Mouse (Mus musculus) cerebellum, adult 18-20 months (tissue): ENCODE data around the gene Hils1.
A peak's percentile ranks its signal among the peaks of the same experiment; 100 is the strongest.

Experiments
- DNase-seq, 2 experiments: peaks; one replicate each; pipeline ENCODE4 v3.0.0; 2021

Gene Hils1

DNA sequence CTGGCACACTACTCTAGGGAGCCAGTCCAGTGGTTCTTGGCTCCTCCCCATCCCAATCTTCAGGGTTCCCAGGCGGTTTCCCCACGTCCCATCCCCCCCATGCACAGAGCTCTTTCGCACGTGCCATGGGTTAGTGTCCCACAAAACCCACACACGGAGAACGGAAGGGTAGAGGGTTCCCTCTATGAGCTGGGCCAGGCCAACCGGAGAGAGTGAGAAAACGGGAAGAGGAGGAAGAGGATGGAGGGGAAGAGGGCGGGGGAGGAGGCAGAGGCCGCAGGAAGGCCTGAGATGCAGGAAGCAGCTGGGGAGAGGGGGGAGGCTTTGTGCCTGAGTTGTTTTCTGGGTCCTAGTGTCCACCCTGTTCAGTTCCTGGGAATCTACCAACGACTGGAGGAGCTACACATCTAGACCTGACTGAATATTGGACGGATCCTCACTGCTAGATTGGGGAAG lies 22.2 kb downstream of the Hils1 start:
- DNase-seq: peak; percentile 88 to 92

- DNase-seq: no peak
Measured at GRCm38 (mm10) chr11:94990102-94990748, 22.8 kb downstream of the Hils1 start.

DNA sequence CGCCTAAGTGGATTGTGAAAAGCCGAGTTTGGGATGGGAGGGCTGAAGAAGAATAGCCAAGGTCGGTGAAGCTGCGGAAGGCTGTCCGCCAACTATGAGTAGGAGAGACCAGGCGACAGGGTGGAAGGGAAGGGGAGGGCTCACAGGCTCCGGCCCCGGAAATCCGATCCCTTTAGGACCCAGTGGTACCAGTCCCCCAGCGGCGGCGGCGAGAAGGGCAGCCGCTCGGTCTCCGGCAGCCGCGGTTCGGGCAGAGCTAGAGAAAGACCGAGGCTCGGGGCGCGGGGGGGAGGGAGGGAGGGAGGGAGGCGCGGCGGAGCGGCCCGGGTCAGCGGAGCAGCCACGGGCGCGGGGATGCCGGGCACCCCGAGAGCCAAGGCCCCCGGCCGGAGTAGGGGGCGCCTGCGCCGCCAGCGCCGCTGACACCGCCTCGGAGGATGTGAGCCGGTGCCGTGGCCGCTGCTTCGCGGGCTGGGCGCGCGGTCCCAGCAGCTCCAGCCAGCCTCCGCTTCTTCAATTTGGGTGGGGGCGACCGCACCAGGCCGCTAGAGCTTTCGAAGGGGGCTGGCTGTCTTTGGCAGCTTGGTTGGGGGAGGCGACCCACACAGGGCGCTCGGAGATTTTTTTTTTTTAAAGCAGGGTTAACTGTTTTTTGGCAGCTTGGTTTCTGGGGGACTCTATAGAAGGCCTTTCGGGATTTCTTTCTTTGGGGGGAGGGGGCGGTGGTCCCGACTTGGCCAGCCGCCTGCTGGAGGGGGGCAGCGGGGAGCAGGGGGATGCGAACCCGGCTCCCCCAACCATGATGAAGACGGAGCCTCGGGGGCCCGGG lies 23.6 kb downstream of the Hils1 start, which contains the start of gene Ppp1r9b:
Gene Ppp1r9b, plus strand, starts transcription at position 287 of the 829 bp plus-strand sequence.
- DNase-seq: peak; percentile 95 to 96

DNA sequence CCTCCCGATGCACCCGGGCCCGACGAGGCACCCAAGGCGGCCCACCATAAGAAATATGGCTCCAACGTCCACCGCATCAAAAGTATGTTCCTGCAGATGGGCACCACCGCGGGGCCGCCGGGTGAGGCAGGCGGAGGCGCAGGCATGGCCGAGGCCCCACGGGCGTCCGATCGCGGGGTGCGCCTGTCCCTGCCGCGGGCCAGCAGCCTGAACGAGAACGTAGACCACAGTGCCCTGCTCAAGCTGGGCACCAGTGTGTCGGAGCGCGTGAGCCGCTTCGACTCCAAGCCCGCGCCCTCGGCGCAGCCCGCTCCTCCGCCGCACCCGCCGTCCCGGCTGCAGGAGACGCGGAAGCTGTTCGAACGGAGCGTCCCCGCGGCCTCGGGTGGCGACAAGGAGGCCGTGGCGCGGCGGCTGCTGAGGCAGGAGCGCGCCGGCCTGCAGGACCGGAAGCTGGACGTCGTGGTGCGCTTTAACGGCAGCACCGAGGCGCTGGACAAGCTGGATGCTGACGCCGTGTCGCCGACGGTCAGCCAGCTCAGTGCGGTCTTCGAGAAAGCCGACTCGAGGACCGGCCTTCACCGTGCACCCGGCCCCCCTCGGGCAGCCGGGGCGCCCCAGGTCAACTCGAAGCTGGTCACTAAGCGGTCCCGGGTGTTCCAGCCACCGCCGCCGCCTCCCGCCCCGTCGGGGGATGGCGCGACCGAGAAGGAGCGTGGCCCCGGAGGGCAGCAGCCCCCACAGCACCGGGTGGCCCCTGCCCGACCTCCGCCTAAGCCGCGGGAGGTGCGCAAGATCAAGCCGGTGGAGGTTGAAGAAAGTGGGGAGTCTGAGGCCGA lies 24.5 kb downstream of the Hils1 start:
- DNase-seq: peak; percentile 50 to 72

GRCm38 (mm10) chr11:94992480-94992753 lies 25.0 kb downstream of the Hils1 start:
- DNase-seq: peak in 1 of 2 experiments; percentile 55

GRCm38 (mm10) chr11:94992754-94993606 lies 25.6 kb downstream of the Hils1 start:
- DNase-seq: peak in 1 of 2 experiments; percentile 59

- DNase-seq: peak in 1 of 2 experiments; percentile 61
Measured at GRCm38 (mm10) chr11:94994208-94994814, 26.9 kb downstream of the Hils1 start.

GRCm38 (mm10) chr11:94994947-94995772 lies 27.8 kb downstream of the Hils1 start:
- DNase-seq: no peak

DNA sequence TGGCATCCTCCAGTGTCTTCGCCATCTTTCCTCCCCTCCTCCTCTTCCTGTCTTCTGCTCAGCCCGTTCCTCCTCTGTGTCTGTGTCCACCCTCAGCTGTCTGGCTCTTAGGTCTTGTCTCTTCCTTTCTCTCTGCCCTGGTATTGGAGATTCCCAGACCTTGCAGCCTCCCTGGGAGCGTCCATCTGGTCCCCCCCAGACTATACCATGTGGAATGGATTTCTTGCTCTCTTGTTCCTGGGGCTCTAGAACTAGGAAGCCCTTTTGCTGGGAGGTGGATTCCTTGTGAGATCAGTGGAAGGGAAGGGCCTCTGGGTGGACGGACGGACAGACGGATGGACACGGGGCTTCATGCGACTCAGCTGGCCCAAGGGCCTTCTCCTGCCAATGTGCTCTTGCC lies 28.7 kb downstream of the Hils1 start:
- DNase-seq: no peak

DNA sequence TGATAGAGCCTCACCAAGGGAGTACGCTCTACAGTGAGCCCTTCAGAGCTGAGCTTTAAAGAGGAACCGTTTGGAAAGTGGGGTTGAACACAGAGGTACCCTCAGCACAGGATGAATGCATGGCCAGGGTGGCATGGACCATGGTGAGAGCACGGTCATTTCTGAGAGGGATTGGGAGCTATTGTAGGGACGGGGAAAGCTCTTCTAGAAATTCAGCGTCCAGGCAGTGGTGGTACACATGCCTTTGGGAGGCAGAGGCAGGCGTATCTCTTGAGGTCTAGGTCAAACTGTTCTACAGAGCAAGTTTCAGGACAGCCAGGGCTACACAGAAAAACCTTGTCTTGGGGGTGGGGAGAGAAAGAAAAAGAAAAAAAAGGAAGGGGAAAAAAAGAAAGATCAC lies 29.6 kb downstream of the Hils1 start:
- DNase-seq: no peak

DNA sequence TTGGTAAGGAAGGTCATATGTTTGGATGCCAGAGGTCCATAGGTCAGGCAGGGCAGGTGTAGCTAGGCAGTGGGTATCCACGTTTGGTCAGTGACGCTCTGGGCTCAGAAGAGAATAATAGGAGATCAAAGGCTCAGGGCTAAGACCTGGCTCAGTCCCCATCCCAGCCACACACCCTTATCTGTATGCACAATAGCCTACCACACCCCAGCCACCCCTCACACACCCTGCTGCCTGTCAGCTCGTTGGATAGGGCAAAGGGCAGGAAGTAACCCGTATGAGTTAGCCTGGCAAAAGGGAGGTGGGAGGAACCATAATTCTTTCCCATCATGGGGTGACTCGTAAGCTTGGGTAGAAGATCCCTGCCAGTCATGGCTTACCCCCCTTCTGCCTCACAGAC lies 30.2 kb downstream of the Hils1 start:
- no peak for DNase-seq

- peak; percentile 46 to 58 for DNase-seq
Measured at GRCm38 (mm10) chr11:94998041-94998531, 30.7 kb downstream of the Hils1 start.

DNA sequence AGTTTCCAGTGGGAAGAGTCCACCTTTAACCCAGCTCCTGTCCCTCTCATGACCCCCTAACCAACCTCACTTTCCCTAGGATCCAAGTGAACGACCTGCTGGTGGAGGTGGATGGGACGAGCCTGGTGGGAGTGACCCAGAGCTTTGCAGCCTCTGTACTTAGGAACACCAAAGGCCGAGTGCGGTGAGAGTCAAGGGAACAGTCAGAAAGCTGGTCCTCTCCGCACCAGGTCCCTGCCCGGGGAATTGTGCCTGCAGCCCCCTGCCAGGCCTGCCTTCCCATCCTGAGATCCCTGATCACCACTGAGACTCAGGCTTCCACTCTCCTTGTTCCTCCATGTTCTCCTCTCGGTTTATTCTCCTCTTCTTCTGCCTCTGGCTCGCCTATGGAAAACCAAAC lies 32.7 kb downstream of the Hils1 start:
- no peak for DNase-seq

DNA sequence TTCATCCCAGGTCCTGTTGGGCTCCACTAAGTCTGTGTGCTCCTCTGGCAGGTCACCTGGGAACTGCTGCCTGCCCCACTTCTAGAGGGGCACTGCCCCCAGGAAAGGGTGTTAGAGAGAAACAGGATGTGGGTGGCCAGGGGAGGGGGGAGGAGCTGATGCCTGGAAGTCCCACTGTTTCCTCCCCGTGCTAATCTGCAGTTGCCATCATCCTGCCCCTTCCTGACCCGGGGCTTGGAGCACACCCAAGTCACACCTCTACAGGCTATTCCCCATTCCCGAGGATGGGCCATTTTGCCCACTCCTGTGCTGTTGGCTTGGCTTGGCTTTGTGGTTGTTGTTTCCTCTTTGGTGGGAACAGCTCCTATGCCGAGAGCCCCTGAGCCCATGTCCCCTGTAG lies 33.2 kb downstream of the Hils1 start:
- peak; percentile 49 to 55 for DNase-seq

GRCm38 (mm10) chr11:95001058-95001457 lies 33.7 kb downstream of the Hils1 start:
- DNase-seq: peak; percentile 86 to 91

DNA sequence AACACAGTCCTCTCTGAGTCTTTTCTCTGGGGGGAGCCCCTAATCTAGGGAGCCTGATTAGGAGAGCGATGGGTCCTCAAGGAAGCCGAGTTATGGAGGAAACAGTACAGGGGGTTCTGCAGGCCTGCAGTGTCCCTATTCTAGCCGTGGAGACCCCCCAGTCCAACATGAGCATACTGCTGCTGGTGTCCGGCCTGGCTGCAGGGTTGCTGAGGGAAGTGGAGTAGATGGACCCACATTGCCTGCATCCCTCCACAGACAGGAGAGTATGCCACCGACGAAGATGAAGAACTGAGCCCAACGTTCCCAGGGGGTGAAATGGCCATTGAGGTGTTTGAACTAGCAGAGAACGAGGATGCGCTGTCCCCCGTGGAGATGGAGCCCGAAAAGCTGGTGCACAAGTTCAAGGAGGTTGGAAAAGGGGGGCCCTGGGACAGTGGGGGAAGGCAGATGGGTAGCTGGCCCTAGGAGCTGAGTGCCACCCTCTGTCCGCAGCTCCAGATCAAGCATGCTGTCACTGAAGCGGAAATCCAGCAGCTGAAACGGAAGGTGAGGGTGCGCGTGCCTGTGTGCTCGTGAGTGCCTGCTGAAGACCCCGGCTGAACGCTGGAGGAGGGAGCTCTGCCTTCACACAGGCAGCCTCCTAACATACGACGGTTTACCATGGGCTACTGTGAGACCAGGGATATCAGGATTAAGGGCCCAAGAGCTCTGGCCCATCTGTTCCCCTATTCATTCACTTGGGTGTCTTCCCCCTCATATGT lies 34.4 kb downstream of the Hils1 start:
- peak in 1 of 2 experiments; percentile 16 for DNase-seq

GRCm38 (mm10) chr11:95002705-95003104 lies 35.3 kb downstream of the Hils1 start:
- DNase-seq: peak in 1 of 2 experiments; percentile 3

DNA sequence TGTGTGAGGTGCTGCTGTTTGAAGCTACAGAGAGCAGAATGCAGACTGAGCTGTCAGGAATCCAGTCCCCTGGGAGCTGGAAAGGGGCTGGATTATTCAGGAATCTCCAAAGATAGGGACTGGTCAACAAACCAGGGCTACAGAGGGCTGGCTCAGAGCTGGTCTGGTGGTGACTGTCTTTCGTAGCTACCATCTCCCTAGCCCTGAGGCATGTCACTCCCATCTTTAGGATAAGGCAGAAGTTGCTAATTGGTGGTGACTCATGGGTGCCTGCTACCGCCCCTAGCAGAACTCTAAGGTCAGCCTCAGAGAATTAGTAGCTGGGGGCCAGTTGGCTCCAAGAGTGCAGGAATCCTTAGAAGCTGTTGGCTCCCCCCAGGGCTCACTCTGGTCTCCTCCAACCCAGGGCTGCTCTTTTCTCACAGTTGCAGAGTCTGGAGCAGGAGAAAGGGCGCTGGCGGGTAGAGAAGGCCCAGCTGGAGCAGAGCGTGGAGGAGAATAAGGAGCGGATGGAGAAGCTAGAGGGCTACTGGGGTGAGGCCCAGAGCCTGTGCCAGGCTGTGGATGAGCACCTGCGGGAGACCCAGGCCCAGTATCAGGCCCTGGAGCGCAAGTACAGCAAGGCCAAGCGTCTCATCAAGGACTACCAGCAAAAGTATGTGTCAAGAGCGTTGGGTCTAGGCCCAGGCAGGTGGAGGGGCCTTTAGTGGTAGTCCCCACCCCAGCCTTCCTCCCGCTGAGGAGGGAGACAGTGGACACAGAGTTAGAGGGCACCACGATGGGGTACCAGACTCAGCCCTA lies 36.9 kb downstream of the Hils1 start:
- DNase-seq: peak in 1 of 2 experiments; percentile 4

DNA sequence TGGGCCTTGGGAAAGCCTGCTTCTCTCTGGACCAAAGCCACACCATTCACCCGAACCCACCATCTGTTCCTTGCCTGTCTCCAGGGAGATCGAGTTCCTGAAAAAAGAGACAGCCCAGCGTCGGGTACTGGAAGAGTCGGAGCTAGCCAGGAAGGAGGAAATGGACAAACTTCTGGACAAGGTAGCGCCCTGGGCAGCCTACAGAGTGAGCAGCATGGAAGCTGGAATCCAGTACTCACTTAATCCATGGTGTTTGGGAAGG lies 37.5 kb downstream of the Hils1 start:
- DNase-seq: peak; percentile 53 to 56
